Mouse (Mus musculus) intestine, embryonic 14.5 days (tissue): ENCODE data around the gene Vat1. TPM values are rescaled to one million over a fixed set of nuclear protein-coding genes. Genes with fewer than 3 reads are reported as not detected.

Experiments used
- ATAC-seq: fragments of 200-750 bp; cut with Nextera tagmentation; replicated peaks from 2 replicates; pipeline ENCODE4 v1.8.0; 2017; ENCODE audit warnings: low read depth, moderate number of reproducible peaks, moderate TSS enrichment, moderate library complexity; ENCODE audit not compliant: low FRiP score, low TSS enrichment
- DNase-seq: peaks from one replicate; pipeline ENCODE4 v3.0.0-alpha.2; 2018; ENCODE audit warnings: low spot score
- H3K27ac ChIP-seq: fragments of 300-500 bp; sonication (generic); 2 replicates; pipeline ENCODE4 v1.5.1; 2014; ENCODE audit warnings: low read depth, mild to moderate bottlenecking, control low read depth
- H3K27me3 ChIP-seq: fragments of 300-500 bp; sonication (generic); replicated peaks from 2 replicates; pipeline ENCODE4 v1.6.1; 2014; ENCODE audit warnings: low read length, control low read depth; ENCODE audit not compliant: control insufficient read depth, insufficient read depth
- H3K36me3 ChIP-seq: fragments of 300-500 bp; sonication (generic); 2 replicates; pipeline ENCODE4 v1.6.1; 2014; ENCODE audit warnings: low read length, control low read depth; ENCODE audit not compliant: control insufficient read depth, insufficient read depth
- H3K4me1 ChIP-seq: fragments of 300-500 bp; sonication (generic); replicated peaks from 2 replicates; pipeline ENCODE4 v1.6.1; 2014; ENCODE audit warnings: low read length, control low read depth, mixed read lengths; ENCODE audit not compliant: control insufficient read depth, insufficient read depth
- H3K4me2 ChIP-seq: fragments of 300-500 bp; sonication (generic); 2 replicates; pipeline ENCODE4 v1.6.1; 2014; ENCODE audit warnings: low read length
- H3K4me3 ChIP-seq: fragments of 300-500 bp; sonication (generic); 2 replicates; pipeline ENCODE4 v1.5.1; 2014; ENCODE audit warnings: low read depth, low read length, control low read depth, mixed read lengths
- H3K9ac ChIP-seq: fragments of 300-500 bp; sonication (generic); 2 replicates; pipeline ENCODE4 v1.6.1; 2014; ENCODE audit warnings: mild to moderate bottlenecking, low read length
- H3K9me3 ChIP-seq: fragments of 300-500 bp; sonication (generic); 2 replicates; pipeline ENCODE4 v1.6.1; 2016; ENCODE audit warnings: low read length, control low read depth; ENCODE audit not compliant: control insufficient read depth
- WGBS: fragments of 180-500 bp; shearing (Covaris S2); extraction: QIAGEN DNeasy Blood & Tissue Kit; methylation state at CpG from one replicate; pipeline ENCODE4 v1.1.7; 2014; 5-methylcytosine and 5-hydroxymethylcytosine counted together
- polyA plus RNA-seq: library from polyadenylated mRNA; unstranded; fragments of >200 nt; fragmentation: Nextera tagmentation; extraction: Ambion mirVana; gene quantifications from 2 replicates; pipeline ENCODE4 v1.2.1, GENCODE M21; 2014

The Vat1 gene
- polyA plus RNA-seq, 1 experiment from 2014 or later, result 60.0 TPM

GRCm38 (mm10) chr11:101462583-101463440 lies 3.2 kb downstream of the Vat1 start:
- Histone ChIP-seq H3K27me3 (no peaks in the 10 kb centered on the region), H3K27ac (peak overlapping the region; percentile 27; the same call in 1 of the 2 replicates), H3K9me3 (no peaks in the 10 kb centered on the region), H3K9ac (no peak overlapping the region), H3K4me3 (no peak overlapping the region), H3K4me2 (peak overlapping the region; percentile 90), H3K4me1 (peaks cover 27% of the 10 kb centered on the region), H3K36me3 (peaks cover 34% of the 10 kb centered on the region)
- ATAC-seq, result no peak
- WGBS, result 23% methylated on average over 13 of the region's 13 CpGs
- no peak for DNase-seq

- 87% methylated on average over 14 of the region's 14 CpGs for WGBS
- Histone ChIP-seq H3K4me2 (no peak overlapping the region), H3K27me3 (no peaks in the 10 kb centered on the region), H3K36me3 (peaks cover 41% of the 10 kb centered on the region), H3K9me3 (no peaks in the 10 kb centered on the region), H3K4me1 (peaks cover 25% of the 10 kb centered on the region), H3K4me3 (no peak overlapping the region), H3K9ac (no peak overlapping the region), H3K27ac (no peak overlapping the region)
- DNase-seq, result no peak
- no peak for ATAC-seq
These were observed 3.9 kb downstream of the Vat1 start for GRCm38 (mm10) chr11:101462141-101462540.

- no peaks in the 10 kb centered on the region for H3K27me3 ChIP-seq
- H3K4me3 ChIP-seq, result no peak overlapping the region
- H3K4me2 ChIP-seq, result no peak overlapping the region
- H3K36me3 ChIP-seq, result peaks cover 41% of the 10 kb centered on the region
- no peaks in the 10 kb centered on the region for H3K9me3 ChIP-seq
- H3K27ac ChIP-seq, result no peak overlapping the region
- H3K4me1 ChIP-seq, result peaks cover 22% of the 10 kb centered on the region
- H3K9ac ChIP-seq, result no peak overlapping the region
- DNase-seq, result no peak
- WGBS, result 83% methylated on average over 15 of the region's 15 CpGs
- ATAC-seq, result no peak
These were observed 5.7 kb downstream of the Vat1 start for GRCm38 (mm10) chr11:101460321-101460720.

- ATAC-seq (no peak), DNase-seq (no peak)
- H3K4me1 ChIP-seq, result peaks cover 22% of the 10 kb centered on the region
- no peaks in the 10 kb centered on the region for H3K9me3 ChIP-seq
- no peak overlapping the region for H3K4me3 ChIP-seq
- H3K36me3 ChIP-seq, result peaks cover 41% of the 10 kb centered on the region
- H3K27ac ChIP-seq, result no peak overlapping the region
- H3K9ac ChIP-seq, result no peak overlapping the region
- WGBS, result 32% methylated on average over 6 of the region's 6 CpGs
- no peaks in the 10 kb centered on the region for H3K27me3 ChIP-seq
- no peak overlapping the region for H3K4me2 ChIP-seq
These were observed 6.3 kb downstream of the Vat1 start for GRCm38 (mm10) chr11:101459716-101460115.

DNA sequence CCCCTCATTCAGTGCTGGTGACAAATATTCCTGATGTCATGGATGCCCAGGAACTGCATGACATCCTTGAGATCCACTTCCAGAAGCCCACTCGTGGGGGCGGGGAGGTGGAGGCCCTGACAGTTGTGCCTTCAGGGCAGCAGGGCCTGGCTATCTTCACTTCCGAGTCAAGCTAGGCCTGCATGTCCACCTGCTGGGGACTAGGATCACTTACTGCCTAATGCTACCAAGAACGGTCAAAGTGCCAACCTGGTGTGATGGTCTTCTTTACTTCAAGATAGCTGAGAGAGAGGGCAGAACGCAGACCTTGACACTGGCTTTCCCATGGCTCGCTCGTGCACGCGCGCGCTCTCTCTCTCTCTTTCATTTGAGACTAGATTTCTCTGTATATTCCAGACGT lies 7.8 kb downstream of the Vat1 start:
- no peak overlapping the region for H3K9ac ChIP-seq
- H3K4me2 ChIP-seq, result no peak overlapping the region
- no peaks in the 10 kb centered on the region for H3K9me3 ChIP-seq
- no peak overlapping the region for H3K4me3 ChIP-seq
- ATAC-seq, result no peak
- no peaks in the 10 kb centered on the region for H3K27me3 ChIP-seq
- DNase-seq, result no peak
- H3K27ac ChIP-seq, result no peak overlapping the region
- peaks cover 41% of the 10 kb centered on the region for H3K36me3 ChIP-seq
- peaks cover 15% of the 10 kb centered on the region for H3K4me1 ChIP-seq
- WGBS, result 82% methylated on average over 12 of the region's 12 CpGs

DNA sequence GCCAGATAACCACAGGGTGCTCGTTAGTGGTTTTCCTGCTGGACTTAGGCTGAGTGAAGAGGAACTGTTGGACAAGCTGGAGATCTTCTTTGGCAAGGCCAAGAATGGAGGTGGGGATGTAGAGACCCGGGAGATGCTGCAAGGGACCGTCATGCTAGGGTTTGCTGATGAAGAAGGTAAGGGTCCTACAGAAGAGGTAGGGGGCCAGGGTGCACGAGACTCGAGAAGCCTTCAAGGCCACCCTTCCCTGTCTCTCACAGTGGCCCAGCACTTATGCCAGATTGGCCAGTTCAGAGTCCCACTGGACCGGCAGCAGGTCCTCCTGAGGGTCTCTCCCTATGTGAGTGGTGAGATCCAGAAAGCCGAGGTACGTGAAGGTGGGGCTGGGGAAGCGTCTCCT lies 8.4 kb downstream of the Vat1 start:
- Histone ChIP-seq H3K4me3 (no peak overlapping the region), H3K36me3 (peaks cover 41% of the 10 kb centered on the region), H3K4me1 (peaks cover 9% of the 10 kb centered on the region), H3K4me2 (no peak overlapping the region), H3K27me3 (no peaks in the 10 kb centered on the region), H3K9me3 (no peaks in the 10 kb centered on the region), H3K9ac (no peak overlapping the region), H3K27ac (no peak overlapping the region)
- DNase-seq, result no peak
- no peak for ATAC-seq
- WGBS, result 89% methylated on average over 9 of the region's 9 CpGs

- Histone ChIP-seq H3K4me3 (no peak overlapping the region), H3K4me2 (no peak overlapping the region), H3K4me1 (peaks cover 4% of the 10 kb centered on the region; the same call in 1 of the 2 replicates), H3K27ac (no peak overlapping the region), H3K36me3 (peaks cover 23% of the 10 kb centered on the region; the same call in 1 of the 2 replicates), H3K9me3 (no peaks in the 10 kb centered on the region), H3K27me3 (no peaks in the 10 kb centered on the region), H3K9ac (no peak overlapping the region)
- DNase-seq (no peak), ATAC-seq (no peak)
- 75% methylated on average over 7 of the region's 7 CpGs for WGBS
These were observed 10.4 kb downstream of the Vat1 start for GRCm38 (mm10) chr11:101455627-101456026.

GRCm38 (mm10) chr11:101454702-101455101 lies 11.3 kb downstream of the Vat1 start:
- ATAC-seq (no peak), DNase-seq (no peak)
- 71% methylated on average over 6 of the region's 6 CpGs for WGBS
- H3K4me2 ChIP-seq, result no peak overlapping the region
- peaks cover 17% of the 10 kb centered on the region; the same call in 1 of the 2 replicates for H3K36me3 ChIP-seq
- no peaks in the 10 kb centered on the region for H3K27me3 ChIP-seq
- H3K9me3 ChIP-seq, result no peaks in the 10 kb centered on the region
- H3K9ac ChIP-seq, result no peak overlapping the region
- no peak overlapping the region for H3K27ac ChIP-seq
- no peak overlapping the region for H3K4me3 ChIP-seq
- peaks cover 4% of the 10 kb centered on the region; the same call in 1 of the 2 replicates for H3K4me1 ChIP-seq
